Mouse (Mus musculus): ENCODE results near the gene Crip2. TPM values are rescaled to one million over a fixed set of nuclear protein-coding genes. Genes with fewer than 3 reads are reported as not detected.

Crip2 gene
- polyA plus RNA-seq, 1 experiment from 2014 or later: 125 TPM

DNA sequence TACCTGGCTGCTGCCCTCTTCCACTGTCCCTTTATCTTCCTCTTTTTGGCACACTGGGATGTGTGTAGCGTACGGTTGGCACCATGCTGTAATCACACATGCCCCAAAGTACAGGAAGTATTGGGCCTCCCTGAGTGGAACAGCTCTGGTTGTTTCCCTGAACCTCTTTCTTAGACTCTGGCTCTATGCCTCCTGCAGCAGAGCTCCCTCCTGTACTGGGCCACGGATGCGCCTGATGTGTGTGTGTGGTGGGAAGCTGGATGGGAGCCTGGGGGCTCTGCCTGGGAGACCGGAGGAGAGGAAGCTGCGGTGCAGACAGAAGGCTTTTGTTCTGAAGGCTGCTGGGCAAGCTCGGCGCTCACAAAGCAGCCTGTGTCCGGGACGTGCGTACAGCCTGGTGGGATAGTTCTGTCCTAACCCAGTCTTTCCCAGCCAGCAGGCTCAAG, 23.5 kb downstream of the Crip2 start:
- 90% methylated on average over 11 of the region's 11 CpGs for WGBS
- Histone ChIP-seq H3K9ac (no peak overlapping the region), H3K9me3 (no peaks in the 10 kb centered on the region), H3K27ac (peak overlapping the region; percentile 22), H3K4me2 (no peak overlapping the region), H3K4me1 (no peaks in the 10 kb centered on the region), H3K36me3 (peaks cover 5% of the 10 kb centered on the region; the same call in 1 of the 2 replicates), H3K4me3 (replicated peaks) (no peak overlapping the region), H3K27me3 (replicated peaks) (no peaks in the 10 kb centered on the region)
- ATAC-seq (ENCODE audit: insufficient read depth, low FRiP score, low read depth): peak; percentile 5; the same call in 1 of the 2 replicates

GRCm38 (mm10) chr12:113168031-113168536, 28.0 kb downstream of the Crip2 start:
- Histone ChIP-seq H3K27ac (no peak overlapping the region), H3K4me3 (replicated peaks) (no peak overlapping the region), H3K36me3 (peaks cover 5% of the 10 kb centered on the region; the same call in 1 of the 2 replicates), H3K9me3 (no peaks in the 10 kb centered on the region), H3K27me3 (replicated peaks) (no peaks in the 10 kb centered on the region), H3K4me2 (no peak overlapping the region), H3K9ac (no peak overlapping the region), H3K4me1 (no peaks in the 10 kb centered on the region)
- no peak for ATAC-seq (ENCODE audit: insufficient read depth, low FRiP score, low read depth)
- 70% methylated on average over 9 of the region's 9 CpGs for WGBS

DNA sequence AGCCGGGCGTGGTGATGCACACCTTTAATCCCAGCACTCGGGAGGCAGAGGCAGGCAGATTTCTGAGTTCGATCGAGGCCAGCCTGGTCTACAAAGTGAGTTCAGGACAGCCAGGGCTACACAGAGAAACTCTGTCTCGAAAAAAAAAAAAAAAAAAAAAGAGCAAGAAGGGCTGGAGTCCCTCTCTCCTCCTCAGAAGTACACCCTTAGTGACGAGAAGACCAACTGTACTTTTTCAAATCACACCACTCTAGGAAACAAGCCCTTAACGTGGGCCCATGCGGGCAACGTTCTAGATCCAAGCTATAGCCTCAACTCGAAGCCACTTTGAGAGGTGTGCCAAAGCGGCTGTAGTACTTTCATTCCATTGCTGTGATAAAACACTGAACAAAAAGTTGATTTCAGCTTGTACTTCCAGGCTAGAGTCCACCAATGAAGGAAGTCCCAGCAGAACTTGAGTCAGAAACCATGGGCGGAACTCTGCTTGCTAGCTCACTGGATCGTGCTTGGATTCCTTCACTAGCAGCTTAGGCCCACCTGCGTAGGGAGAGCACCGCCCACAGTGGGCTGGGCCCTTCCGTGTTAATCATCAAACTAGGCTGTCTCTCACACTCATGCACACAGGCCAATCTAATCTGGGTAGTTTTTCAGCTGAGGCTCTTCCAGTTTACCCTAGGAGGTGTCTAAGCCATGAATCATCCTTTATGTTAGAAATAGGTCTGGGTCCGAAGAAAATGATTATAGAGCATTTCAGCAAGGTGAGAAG, 37.1 kb downstream of the Crip2 start:
- Histone ChIP-seq H3K4me3 (replicated peaks) (no peak overlapping the region), H3K4me2 (no peak overlapping the region), H3K36me3 (no peaks in the 10 kb centered on the region), H3K27ac (no peak overlapping the region), H3K9me3 (no peaks in the 10 kb centered on the region), H3K9ac (no peak overlapping the region), H3K4me1 (no peaks in the 10 kb centered on the region), H3K27me3 (replicated peaks) (no peaks in the 10 kb centered on the region)
- ATAC-seq (ENCODE audit: insufficient read depth, low FRiP score, low read depth): no peak
- 87% methylated on average over 18 of the region's 18 CpGs for WGBS

GRCm38 (mm10) chr12:113181020-113181419, 41.0 kb downstream of the Crip2 start:
- H3K4me3 ChIP-seq (replicated peaks): no peak overlapping the region
- no peak for ATAC-seq (ENCODE audit: insufficient read depth, low FRiP score, low read depth)
- H3K36me3 ChIP-seq: no peaks in the 10 kb centered on the region
- peaks cover 9% of the 10 kb centered on the region for H3K27me3 ChIP-seq (replicated peaks)
- no peak overlapping the region for H3K4me2 ChIP-seq
- H3K4me1 ChIP-seq: peaks cover 7% of the 10 kb centered on the region; the same call in 1 of the 2 replicates
- H3K27ac ChIP-seq: no peak overlapping the region
- WGBS: 39% methylated on average over 4 of the region's 4 CpGs
- no peak overlapping the region for H3K9ac ChIP-seq
- H3K9me3 ChIP-seq: no peaks in the 10 kb centered on the region

- Histone ChIP-seq H3K36me3 (0 out of 2 replicates have a peak, but pooled peaks cover 4% of the 10 kb centered on the region), H3K4me3 (replicated peaks) (no peak overlapping the region), H3K27me3 (replicated peaks) (peaks cover 27% of the 10 kb centered on the region), H3K27ac (no peak overlapping the region), H3K4me2 (0 out of 2 replicates have a peak overlapping the region, but pooled peaks have one; percentile 90), H3K4me1 (peaks cover 29% of the 10 kb centered on the region), H3K9me3 (no peaks in the 10 kb centered on the region), H3K9ac (no peak overlapping the region)
- WGBS: 56% methylated on average over 5 of the region's 5 CpGs
- no peak for ATAC-seq (ENCODE audit: insufficient read depth, low FRiP score, low read depth)
These were observed 44.9 kb downstream of the Crip2 start for GRCm38 (mm10) chr12:113184945-113185344.

DNA sequence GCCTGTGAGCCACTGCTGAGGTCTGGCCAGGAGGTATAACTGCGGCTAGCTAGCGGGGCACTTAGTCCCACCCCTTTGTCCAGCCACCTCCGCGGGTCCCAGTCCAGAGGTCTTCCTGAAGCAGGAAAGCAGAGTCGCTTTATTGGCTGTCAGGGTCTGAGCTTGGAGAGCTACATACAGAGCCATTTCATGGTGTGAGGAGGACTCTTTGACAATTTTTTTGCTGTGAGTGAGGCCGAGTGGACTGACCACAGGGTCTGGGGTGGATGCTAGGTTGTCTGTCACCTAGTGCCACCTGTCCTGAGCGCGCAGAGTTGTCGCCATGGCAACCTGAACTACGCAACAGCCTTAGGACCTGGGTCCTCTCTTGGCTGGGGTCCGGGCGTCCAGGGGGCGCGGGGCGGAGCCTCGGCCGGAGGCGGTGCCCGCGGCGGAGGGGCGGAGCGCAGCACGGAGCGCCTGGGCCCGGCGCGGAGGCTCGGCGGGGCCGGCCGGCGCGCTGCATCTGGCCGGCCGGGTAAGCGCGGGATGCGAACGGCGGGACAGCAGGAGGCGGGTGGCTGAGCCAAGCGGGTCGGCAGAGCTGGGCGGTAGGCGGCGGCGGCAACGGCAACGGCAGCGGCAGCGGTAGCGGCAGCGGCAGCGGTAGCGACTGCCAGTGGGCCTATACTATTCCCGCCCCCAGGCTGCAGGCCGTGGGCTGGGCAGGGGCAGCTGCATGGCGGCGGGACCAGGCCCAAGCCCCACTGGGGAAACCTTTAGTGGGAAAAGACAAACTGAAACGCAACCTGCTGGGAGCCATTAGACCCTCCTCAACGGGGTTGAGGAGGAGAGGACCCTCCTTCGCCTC, 45.6 kb downstream of the Crip2 start, which contains the start of gene Tmem121:
Tmem121 (plus strand) TSS at position 489 of the 850 bp plus-strand sequence.
- Histone ChIP-seq H3K9ac (peak within 1 kb of the TSS; percentile 34; the same call in 1 of the 2 replicates), H3K9me3 (no peaks in the 10 kb centered on the region), H3K27ac (no peak within 1 kb of the TSS), H3K4me2 (peak within 1 kb of the TSS; percentile 90), H3K4me3 (replicated peaks) (peak within 1 kb of the TSS; percentile 61), H3K4me1 (peaks cover 29% of the 10 kb centered on the region), H3K27me3 (replicated peaks) (peaks cover 27% of the 10 kb centered on the region), H3K36me3 (0 out of 2 replicates have a peak, but pooled peaks cover 4% of the 10 kb centered on the region)
- 2% methylated on average over 63 of the region's 63 CpGs for WGBS
- peak; percentile 51; the same call in 1 of the 2 replicates for ATAC-seq (ENCODE audit: insufficient read depth, low FRiP score, low read depth)

DNA sequence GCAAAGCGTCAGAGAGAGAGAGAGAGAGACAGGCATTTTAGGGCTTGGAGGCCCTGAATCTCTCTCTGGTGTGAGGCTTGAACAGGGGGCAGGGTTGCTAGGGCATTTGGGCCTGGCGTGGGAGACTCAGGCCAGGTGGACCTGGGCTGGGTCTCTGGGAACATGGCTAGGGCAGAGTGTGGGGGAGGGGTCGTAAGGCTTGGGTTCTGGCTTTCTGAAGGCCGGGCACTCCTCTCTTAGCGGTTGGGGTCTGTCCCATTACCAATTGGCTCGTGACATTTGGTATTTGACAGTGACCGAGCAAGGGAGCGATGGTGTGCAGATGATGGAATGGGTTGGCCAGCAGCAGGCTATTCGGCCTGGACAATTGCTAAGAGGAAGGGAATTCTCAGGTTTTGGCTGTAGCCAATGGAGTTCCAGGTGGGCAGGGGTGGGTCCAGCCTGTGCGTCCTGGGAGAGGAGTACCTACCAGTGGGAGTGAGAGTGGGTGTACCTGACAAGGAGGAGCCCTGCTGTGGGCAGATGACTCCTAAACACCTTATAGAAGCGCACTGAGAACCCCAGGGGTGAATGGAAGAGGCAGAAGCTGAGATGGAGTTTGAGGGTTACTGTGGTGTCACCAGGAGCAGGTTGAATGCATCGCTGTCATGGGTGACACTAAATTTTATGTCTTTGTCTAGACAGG, 46.4 kb downstream of the Crip2 start:
- Histone ChIP-seq H3K4me2 (peak overlapping the region; percentile 90), H3K9ac (peak overlapping the region; percentile 34; the same call in 1 of the 2 replicates), H3K4me1 (peaks cover 29% of the 10 kb centered on the region), H3K27me3 (replicated peaks) (peaks cover 27% of the 10 kb centered on the region), H3K9me3 (no peaks in the 10 kb centered on the region), H3K4me3 (replicated peaks) (peak overlapping the region; percentile 61), H3K27ac (no peak overlapping the region), H3K36me3 (0 out of 2 replicates have a peak, but pooled peaks cover 4% of the 10 kb centered on the region)
- no peak for ATAC-seq (ENCODE audit: insufficient read depth, low FRiP score, low read depth)
- 43% methylated on average over 12 of the region's 12 CpGs for WGBS

DNA sequence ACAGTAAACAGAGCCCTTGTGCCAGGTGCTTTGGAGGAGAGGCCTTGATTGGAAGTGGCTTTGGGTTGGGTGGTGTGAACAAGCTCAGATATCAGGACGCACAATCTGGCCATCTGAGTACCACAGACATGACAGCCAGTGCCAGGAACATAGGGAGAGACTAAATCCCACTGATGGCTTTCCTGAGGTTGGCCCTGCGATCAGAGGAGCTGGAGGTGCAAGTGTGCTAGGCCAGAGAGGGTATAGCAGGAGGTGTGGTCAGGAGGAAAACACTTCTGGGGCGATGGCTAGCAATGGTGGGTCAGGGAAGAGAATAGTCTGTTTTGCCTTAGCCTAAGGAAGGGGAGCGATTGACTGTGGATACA, 47.0 kb downstream of the Crip2 start:
- Histone ChIP-seq H3K27me3 (replicated peaks) (peaks cover 27% of the 10 kb centered on the region), H3K27ac (no peak overlapping the region), H3K9me3 (no peaks in the 10 kb centered on the region), H3K36me3 (0 out of 2 replicates have a peak, but pooled peaks cover 4% of the 10 kb centered on the region), H3K4me1 (peaks cover 29% of the 10 kb centered on the region), H3K4me3 (replicated peaks) (peak overlapping the region; percentile 38; the same call in 1 of the 2 replicates), H3K4me2 (peak overlapping the region; percentile 90), H3K9ac (no peak overlapping the region)
- ATAC-seq (ENCODE audit: insufficient read depth, low FRiP score, low read depth): no peak
- 46% methylated on average over 4 of the region's 4 CpGs for whole genome bisulfite sequencing

DNA sequence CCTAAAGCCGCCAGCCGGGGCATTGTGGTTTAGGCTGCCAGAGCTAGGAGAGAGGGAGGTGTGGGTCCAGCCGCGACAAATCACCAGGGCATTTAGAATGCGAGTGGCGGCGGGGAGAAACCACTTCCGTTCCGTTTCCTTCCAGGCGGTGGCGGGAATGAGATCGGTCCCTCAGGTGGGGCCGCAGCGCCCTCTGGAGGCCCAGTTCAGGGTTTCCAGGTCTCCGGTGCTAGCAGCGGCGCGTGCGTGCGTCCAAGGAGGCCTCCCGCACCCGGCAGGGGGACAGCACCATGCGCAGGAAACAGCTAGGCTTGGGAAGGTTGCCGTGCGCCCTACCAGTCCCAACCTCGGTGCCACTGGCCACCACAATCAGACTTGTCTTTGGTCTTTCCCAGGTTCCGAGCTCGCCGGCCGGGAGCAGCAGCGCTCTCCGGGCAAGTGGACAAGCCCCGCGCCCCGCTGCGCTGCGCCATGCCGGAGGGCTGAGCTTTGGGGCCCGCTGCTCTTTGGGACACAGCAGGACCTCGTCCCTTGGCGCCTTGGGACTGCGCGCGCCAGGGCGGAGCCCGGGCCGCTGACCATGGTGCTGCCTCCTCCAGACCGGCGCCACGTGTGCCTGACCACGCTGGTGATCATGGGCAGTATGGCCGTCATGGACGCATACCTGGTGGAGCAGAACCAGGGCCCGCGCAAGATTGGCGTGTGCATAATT, 47.7 kb downstream of the Crip2 start:
- H3K4me1 ChIP-seq: peaks cover 29% of the 10 kb centered on the region
- peak; percentile 44 for ATAC-seq (ENCODE audit: insufficient read depth, low FRiP score, low read depth)
- H3K27me3 ChIP-seq (replicated peaks): peaks cover 27% of the 10 kb centered on the region
- H3K9ac ChIP-seq: no peak overlapping the region
- WGBS: 4% methylated on average over 56 of the region's 56 CpGs
- H3K27ac ChIP-seq: no peak overlapping the region
- no peaks in the 10 kb centered on the region for H3K9me3 ChIP-seq
- H3K36me3 ChIP-seq: 0 out of 2 replicates have a peak, but pooled peaks cover 4% of the 10 kb centered on the region
- peak overlapping the region; percentile 38 for H3K4me3 ChIP-seq (replicated peaks)
- peak overlapping the region; percentile 90 for H3K4me2 ChIP-seq

DNA sequence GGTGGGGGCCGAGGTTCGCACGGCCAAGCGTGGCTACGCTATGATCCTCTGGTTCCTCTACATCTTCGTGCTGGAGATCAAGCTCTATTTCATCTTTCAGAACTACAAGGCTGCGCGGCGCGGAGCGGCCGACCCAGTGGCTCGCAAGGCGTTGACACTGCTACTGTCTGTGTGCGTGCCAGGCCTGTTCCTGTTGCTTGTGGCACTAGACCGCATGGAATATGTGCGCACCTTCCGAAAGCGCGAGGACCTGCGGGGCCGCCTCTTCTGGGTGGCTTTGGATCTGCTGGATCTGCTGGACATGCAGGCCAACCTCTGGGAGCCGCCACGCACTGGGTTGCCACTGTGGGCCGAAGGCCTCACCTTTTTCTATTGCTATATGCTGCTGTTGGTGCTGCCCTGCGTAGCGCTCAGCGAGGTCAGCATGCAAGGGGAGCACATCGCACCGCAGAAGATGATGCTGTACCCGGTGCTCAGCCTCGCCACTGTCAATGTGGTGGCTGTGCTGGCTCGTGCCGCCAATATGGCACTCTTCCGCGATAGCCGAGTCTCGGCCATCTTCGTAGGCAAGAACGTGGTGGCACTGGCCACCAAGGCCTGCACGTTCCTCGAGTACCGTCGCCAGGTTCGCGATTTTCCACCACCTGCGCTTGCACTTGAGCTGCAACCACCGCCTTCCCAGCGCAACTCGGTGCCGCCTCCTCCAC, 48.5 kb downstream of the Crip2 start:
- H3K4me2 ChIP-seq: peak overlapping the region; percentile 90
- no peak for ATAC-seq (ENCODE audit: insufficient read depth, low FRiP score, low read depth)
- H3K27me3 ChIP-seq (replicated peaks): peaks cover 27% of the 10 kb centered on the region
- peaks cover 29% of the 10 kb centered on the region for H3K4me1 ChIP-seq
- 82% methylated on average over 50 of the region's 51 CpGs for WGBS
- no peak overlapping the region for H3K27ac ChIP-seq
- H3K4me3 ChIP-seq (replicated peaks): peak overlapping the region; percentile 38; the same call in 1 of the 2 replicates
- H3K9me3 ChIP-seq: no peaks in the 10 kb centered on the region
- no peak overlapping the region for H3K9ac ChIP-seq
- H3K36me3 ChIP-seq: 0 out of 2 replicates have a peak, but pooled peaks cover 4% of the 10 kb centered on the region

Data from stomach, embryonic 15.5 days (tissue).